Mouse (Mus musculus) embryonic facial prominence, embryonic 12.5 days (tissue): Measurements from ENCODE around the gene Plekhg1. TPM values are rescaled to one million over a fixed set of nuclear protein-coding genes. Genes with fewer than 3 reads are reported as not detected.

ENCODE experiments used
- ATAC-seq: fragments of 200-750 bp; cut with Nextera tagmentation; 2 replicates; pipeline ENCODE4 v1.8.0; 2017; ENCODE audit not compliant: insufficient number of reproducible peaks, insufficient read depth, low FRiP score, low TSS enrichment
- H3K27ac ChIP-seq: fragments of 300-500 bp; sonication (generic); 2 replicates; pipeline ENCODE4 v1.5.1; 2016; ENCODE audit warnings: mild to moderate bottlenecking
- H3K27me3 ChIP-seq: fragments of 300-500 bp; sonication (generic); 2 replicates; pipeline ENCODE4 v1.6.1; 2016; ENCODE audit warnings: mild to moderate bottlenecking, moderate library complexity
- H3K36me3 ChIP-seq: fragments of 300-500 bp; sonication (generic); 2 replicates; pipeline ENCODE4 v1.6.1; 2016; ENCODE audit warnings: mild to moderate bottlenecking
- H3K4me1 ChIP-seq: fragments of 300-500 bp; sonication (generic); 2 replicates; pipeline ENCODE4 v1.6.1; 2016
- H3K4me2 ChIP-seq: fragments of 300-500 bp; sonication (generic); replicated peaks from 2 replicates; pipeline ENCODE4 v1.6.1; 2016; ENCODE audit warnings: mild to moderate bottlenecking, moderate library complexity
- H3K4me3 ChIP-seq: fragments of 300-500 bp; sonication (generic); 2 replicates; pipeline ENCODE4 v1.5.1; 2016; ENCODE audit warnings: mild to moderate bottlenecking
- H3K9ac ChIP-seq: fragments of 300-500 bp; sonication (generic); 2 replicates; pipeline ENCODE4 v1.6.1; 2016; ENCODE audit warnings: mild to moderate bottlenecking, moderate library complexity
- H3K9me3 ChIP-seq: fragments of 300-500 bp; sonication (generic); 2 replicates; pipeline ENCODE4 v1.6.1; 2016; ENCODE audit warnings: mild to moderate bottlenecking, moderate library complexity
- WGBS: fragments of 180-500 bp; shearing (Covaris S2); methylation state at CpG from one replicate; pipeline ENCODE4 v1.1.7; 2016; 5-methylcytosine and 5-hydroxymethylcytosine counted together
- polyA plus RNA-seq: library from polyadenylated mRNA; unstranded; fragments of >200 nt; fragmentation: Nextera tagmentation; extraction: Ambion mirVana; gene quantifications from 2 replicates; pipeline ENCODE4 v1.2.1, GENCODE M21; 2016

Gene Plekhg1
- polyA plus RNA-seq, 1 experiment from 2014 or later: 19.2 TPM

DNA sequence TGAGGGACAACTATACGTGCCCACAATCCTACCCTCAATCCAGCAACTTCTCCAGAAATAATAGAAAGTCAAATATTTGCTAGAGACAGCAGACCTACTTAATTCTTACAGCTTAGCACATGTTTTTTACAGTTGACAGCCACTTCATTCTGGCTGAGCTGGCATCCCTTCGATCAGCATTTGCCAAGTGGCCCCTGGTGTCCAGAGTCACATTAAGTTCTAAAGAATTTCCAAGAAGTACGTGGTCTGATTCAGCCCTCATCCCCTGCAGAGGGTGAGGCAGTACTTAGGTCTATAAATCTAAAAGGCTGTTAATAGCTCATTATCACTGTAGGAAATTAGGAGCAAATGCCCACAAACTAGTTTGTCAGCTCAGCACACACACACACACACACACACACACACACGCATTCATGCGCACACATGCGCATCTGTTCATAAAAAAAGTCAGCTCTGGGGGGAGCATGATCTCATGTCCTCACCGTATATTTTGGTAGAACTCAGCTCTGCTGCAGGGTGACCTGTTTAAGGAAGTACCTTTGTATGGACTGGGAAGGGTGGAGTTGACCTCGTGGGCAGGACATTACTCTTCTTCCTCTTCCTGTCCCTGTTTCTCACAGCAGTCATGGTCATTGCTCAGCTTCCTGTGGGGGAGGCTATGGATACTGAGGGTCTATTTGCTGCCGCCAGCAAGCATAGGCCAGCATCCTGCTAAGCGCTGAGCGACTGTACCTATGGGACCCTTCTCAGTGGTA is 91.6 kb downstream of the Plekhg1 start:
- Histone ChIP-seq H3K4me2 (no peak overlapping the region), H3K36me3 (no peaks in the 10 kb centered on the region), H3K9me3 (no peaks in the 10 kb centered on the region), H3K27ac (no peak overlapping the region), H3K4me1 (peaks cover 29% of the 10 kb centered on the region), H3K4me3 (no peak overlapping the region), H3K27me3 (no peaks in the 10 kb centered on the region), H3K9ac (no peak overlapping the region)
- WGBS: 86% methylated on average over 11 of the region's 11 CpGs
- ATAC-seq: no peak

- H3K4me2 ChIP-seq: no peak overlapping the region
- no peak overlapping the region for H3K27ac ChIP-seq
- H3K4me1 ChIP-seq: peaks cover 22% of the 10 kb centered on the region
- no peaks in the 10 kb centered on the region for H3K27me3 ChIP-seq
- no peaks in the 10 kb centered on the region for H3K36me3 ChIP-seq
- no peak overlapping the region for H3K9ac ChIP-seq
- no peak overlapping the region for H3K4me3 ChIP-seq
- H3K9me3 ChIP-seq: no peaks in the 10 kb centered on the region
- ATAC-seq: no peak
- 97% methylated on average over 1 of the region's 1 CpGs for WGBS
Observed at GRCm38 (mm10) chr10:3834060-3834459, 93.9 kb downstream of the Plekhg1 start.

GRCm38 (mm10) chr10:3834678-3835077 is 94.5 kb downstream of the Plekhg1 start:
- Histone ChIP-seq H3K4me2 (no peak overlapping the region), H3K36me3 (no peaks in the 10 kb centered on the region), H3K9ac (no peak overlapping the region), H3K9me3 (no peaks in the 10 kb centered on the region), H3K27me3 (no peaks in the 10 kb centered on the region), H3K27ac (no peak overlapping the region), H3K4me1 (peaks cover 17% of the 10 kb centered on the region), H3K4me3 (no peak overlapping the region)
- 75% methylated on average over 7 of the region's 7 CpGs for WGBS
- ATAC-seq: no peak

DNA sequence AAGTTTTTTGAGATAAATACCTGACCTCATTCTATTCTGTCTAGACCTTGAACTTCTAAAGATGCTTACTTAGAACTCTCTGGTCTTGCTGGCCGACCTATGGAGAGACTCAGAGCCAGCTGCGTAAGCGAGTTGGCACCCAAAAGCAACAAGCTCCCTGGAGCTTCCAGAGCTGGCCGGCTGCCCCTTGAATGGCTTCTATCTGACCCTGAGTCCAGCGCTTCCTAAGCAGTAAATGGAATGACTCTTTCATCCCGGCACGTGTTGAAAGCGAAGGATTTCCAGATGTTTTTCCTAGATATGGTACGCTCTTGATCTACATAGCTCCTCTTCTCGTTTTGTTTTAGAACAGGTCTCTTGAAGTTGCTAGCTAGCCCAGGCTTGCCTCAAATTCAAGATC is 95.5 kb downstream of the Plekhg1 start:
- Histone ChIP-seq H3K4me2 (no peak overlapping the region), H3K27ac (no peak overlapping the region), H3K27me3 (no peaks in the 10 kb centered on the region), H3K4me1 (peaks cover 16% of the 10 kb centered on the region; the same call in 1 of the 2 replicates), H3K36me3 (no peaks in the 10 kb centered on the region), H3K4me3 (no peak overlapping the region), H3K9me3 (no peaks in the 10 kb centered on the region), H3K9ac (no peak overlapping the region)
- 45% methylated on average over 10 of the region's 10 CpGs for WGBS
- no peak for ATAC-seq

DNA sequence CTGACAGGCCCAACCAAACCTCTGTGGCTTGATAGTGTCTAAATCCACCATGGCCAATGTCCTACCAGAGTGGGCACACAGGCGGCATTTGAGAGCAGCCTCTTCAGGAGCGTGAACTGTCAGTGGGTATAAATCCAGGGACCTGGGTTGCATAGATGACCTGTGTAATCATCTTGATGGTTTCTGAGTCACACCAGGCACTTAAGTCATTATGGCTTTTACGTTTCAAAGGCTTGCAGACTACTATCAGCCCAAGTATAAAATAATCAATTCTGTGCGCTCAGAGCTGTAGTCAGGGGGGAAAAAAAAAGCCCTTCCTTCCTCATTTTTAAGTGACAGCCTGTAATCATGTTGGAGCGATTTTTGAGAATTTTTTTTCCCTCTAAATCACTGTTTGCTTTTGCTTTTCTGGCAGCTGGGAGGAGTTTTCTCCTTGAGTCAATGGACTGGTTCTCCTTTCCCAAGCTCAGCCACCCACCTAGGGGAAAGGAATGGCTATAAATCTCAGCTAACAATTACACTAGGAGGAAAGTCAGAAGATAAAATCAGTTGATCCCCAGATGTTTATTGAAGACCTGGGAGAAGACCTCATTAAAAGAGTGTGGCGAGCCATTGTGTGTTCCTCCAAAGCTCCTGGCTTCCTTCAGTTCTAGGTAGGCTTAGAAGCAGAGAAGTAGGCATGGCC is 99.7 kb downstream of the Plekhg1 start:
- no peak for ATAC-seq
- no peak overlapping the region for H3K4me2 ChIP-seq
- 0 out of 2 replicates have a peak, but pooled peaks cover 11% of the 10 kb centered on the region for H3K4me1 ChIP-seq
- H3K9ac ChIP-seq: no peak overlapping the region
- H3K9me3 ChIP-seq: no peaks in the 10 kb centered on the region
- no peaks in the 10 kb centered on the region for H3K27me3 ChIP-seq
- H3K27ac ChIP-seq: no peak overlapping the region
- no peak overlapping the region for H3K4me3 ChIP-seq
- H3K36me3 ChIP-seq: no peaks in the 10 kb centered on the region
- 48% methylated on average over 6 of the region's 6 CpGs for WGBS

DNA sequence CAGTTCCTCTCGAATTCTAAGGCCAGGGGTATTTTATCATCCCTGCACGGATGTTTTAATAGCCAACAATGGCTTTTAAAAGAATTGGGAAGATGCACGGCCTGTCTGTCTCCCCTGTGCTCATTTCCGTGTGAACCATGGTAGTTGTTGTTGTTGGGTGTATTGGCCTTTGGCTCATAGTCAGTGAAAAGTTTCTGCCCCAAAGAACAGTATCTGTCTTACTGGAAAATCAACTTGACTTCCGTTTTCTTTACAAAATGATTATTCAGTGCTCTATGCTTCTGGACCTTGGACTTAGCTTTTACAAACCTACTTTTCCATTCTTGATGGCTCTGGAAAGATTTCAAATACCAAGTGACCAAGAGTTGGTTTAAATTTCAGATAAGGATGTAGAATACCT is 104.3 kb downstream of the Plekhg1 start:
- no peak overlapping the region for H3K27ac ChIP-seq
- H3K4me1 ChIP-seq: 0 out of 2 replicates have a peak, but pooled peaks cover 8% of the 10 kb centered on the region
- H3K9me3 ChIP-seq: no peaks in the 10 kb centered on the region
- no peaks in the 10 kb centered on the region for H3K27me3 ChIP-seq
- H3K4me3 ChIP-seq: no peak overlapping the region
- no peak overlapping the region for H3K9ac ChIP-seq
- no peak overlapping the region for H3K4me2 ChIP-seq
- no peaks in the 10 kb centered on the region for H3K36me3 ChIP-seq
- ATAC-seq: no peak
- 80% methylated on average over 5 of the region's 5 CpGs for WGBS

DNA sequence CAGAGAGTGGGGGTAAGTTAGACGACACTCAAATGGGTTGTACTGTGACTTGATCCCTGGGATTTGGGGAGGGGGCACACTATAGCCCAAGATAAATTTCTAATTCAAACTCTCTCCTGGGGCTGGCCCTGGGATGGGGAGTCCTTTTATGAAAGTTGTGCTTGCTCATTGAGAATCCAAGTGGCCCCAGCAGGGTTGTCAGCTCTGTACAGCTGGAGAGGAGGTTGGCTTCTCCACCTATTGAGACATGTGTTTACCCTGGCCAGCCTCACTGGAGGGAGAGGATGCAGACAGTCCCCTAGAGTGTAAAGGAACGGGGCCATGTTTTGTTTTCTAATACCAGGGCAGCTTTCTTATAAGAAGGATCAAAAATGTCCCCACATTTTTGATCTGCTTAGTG is 106.9 kb downstream of the Plekhg1 start:
- Histone ChIP-seq H3K27ac (no peak overlapping the region), H3K9me3 (no peaks in the 10 kb centered on the region), H3K4me3 (no peak overlapping the region), H3K9ac (no peak overlapping the region), H3K27me3 (no peaks in the 10 kb centered on the region), H3K4me1 (peaks cover 17% of the 10 kb centered on the region), H3K36me3 (no peaks in the 10 kb centered on the region), H3K4me2 (no peak overlapping the region)
- no peak for ATAC-seq
- 45% methylated on average over 2 of the region's 2 CpGs for WGBS

- peak; percentile 68 for ATAC-seq
- Histone ChIP-seq H3K4me1 (peaks cover 21% of the 10 kb centered on the region), H3K27ac (peak overlapping the region; percentile 75), H3K9me3 (no peaks in the 10 kb centered on the region), H3K4me2 (no peak overlapping the region), H3K4me3 (no peak overlapping the region), H3K9ac (no peak overlapping the region), H3K27me3 (no peaks in the 10 kb centered on the region), H3K36me3 (no peaks in the 10 kb centered on the region)
- 4% methylated on average over 2 of the region's 2 CpGs for WGBS
Observed at GRCm38 (mm10) chr10:3851461-3851860, 111.3 kb downstream of the Plekhg1 start.

DNA sequence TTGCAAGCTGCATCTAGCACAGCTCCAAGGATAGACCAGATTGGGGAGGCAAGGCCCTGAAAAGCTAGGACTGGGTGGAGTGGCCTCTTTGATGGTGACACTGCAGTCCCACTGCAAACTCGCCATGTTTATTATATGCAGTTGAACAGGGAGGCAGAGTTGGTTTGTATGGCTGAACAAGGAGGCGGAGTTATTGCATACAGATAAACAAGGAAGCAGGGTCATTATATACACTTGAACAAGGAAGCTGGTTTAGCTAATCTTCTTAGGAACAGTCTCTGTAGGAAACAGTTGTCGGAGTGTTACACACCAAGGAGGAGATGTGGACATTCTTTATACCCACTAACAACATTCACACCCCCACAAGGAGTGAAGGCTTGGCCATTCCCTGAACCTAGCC is 112.6 kb downstream of the Plekhg1 start:
- Histone ChIP-seq H3K4me2 (no peak overlapping the region), H3K27me3 (no peaks in the 10 kb centered on the region), H3K4me3 (no peak overlapping the region), H3K4me1 (peaks cover 18% of the 10 kb centered on the region), H3K9me3 (no peaks in the 10 kb centered on the region), H3K9ac (no peak overlapping the region), H3K27ac (peak overlapping the region; percentile 75; the same call in 1 of the 2 replicates), H3K36me3 (no peaks in the 10 kb centered on the region)
- ATAC-seq: no peak
- WGBS: 96% methylated on average over 3 of the region's 3 CpGs

- H3K4me2 ChIP-seq: no peak overlapping the region
- H3K4me3 ChIP-seq: no peak overlapping the region
- 11% methylated on average over 5 of the region's 5 CpGs for WGBS
- H3K27me3 ChIP-seq: no peaks in the 10 kb centered on the region
- peaks cover 34% of the 10 kb centered on the region for H3K4me1 ChIP-seq
- H3K9ac ChIP-seq: no peak overlapping the region
- H3K9me3 ChIP-seq: no peaks in the 10 kb centered on the region
- no peaks in the 10 kb centered on the region for H3K36me3 ChIP-seq
- no peak for ATAC-seq
- H3K27ac ChIP-seq: no peak overlapping the region
Observed at GRCm38 (mm10) chr10:3857912-3858311, 117.7 kb downstream of the Plekhg1 start.

GRCm38 (mm10) chr10:3858437-3858836 is 118.3 kb downstream of the Plekhg1 start:
- 37% methylated on average over 4 of the region's 4 CpGs for WGBS
- no peak overlapping the region for H3K4me3 ChIP-seq
- no peak overlapping the region for H3K9ac ChIP-seq
- no peaks in the 10 kb centered on the region for H3K27me3 ChIP-seq
- no peak overlapping the region for H3K4me2 ChIP-seq
- H3K36me3 ChIP-seq: no peaks in the 10 kb centered on the region
- 0 out of 2 replicates have a peak overlapping the region, but pooled peaks have one; percentile 24 for H3K27ac ChIP-seq
- ATAC-seq: peak; percentile 49; the same call in 1 of the 2 replicates
- no peaks in the 10 kb centered on the region for H3K9me3 ChIP-seq
- H3K4me1 ChIP-seq: peaks cover 39% of the 10 kb centered on the region
